Mouse (Mus musculus): Measurements from ENCODE around the gene Syn2.

GRCm38 (mm10) chr6:115292621-115293020, 157.9 kb downstream of the Syn2 start:
- TF ChIP-seq CEBPB (IDR thresholded peaks at IDR 0.05; ENCODE audit: low read depth) (no peak), CTCF (IDR thresholded peaks at IDR 0.05; ENCODE audit: control insufficient read depth, insufficient read depth, insufficient read length) (no peak), USF1 (IDR thresholded peaks at IDR 0.05; ENCODE audit: low read depth) (no peak), MAX (IDR thresholded peaks at IDR 0.05) (no peak), MYOG (IDR thresholded peaks at IDR 0.05; ENCODE audit: control insufficient read depth, extremely low read depth, insufficient read length) (no peak)

All from C2C12 (cell line).